8 mouse cellular contexts compared by ENCODE assay signal in genomic region chr11:32299865-32300264, GRCm38 (mm10). TPM values are rescaled to one million over a fixed set of nuclear protein-coding genes. Genes with fewer than 3 reads are reported as not detected.
DNase-seq lines count a peak whose midpoint lies in the region; ATAC-seq and TF ChIP-seq lines count a peak whose summit lies in the region.
"Not testable (repeated sequence)": the region's sequence is repeated elsewhere in the genome, so short reads cannot be mapped to it uniquely, and the experiment has no call there.

Gene Hbq1a (plus strand): TSS chr11:32300069.

- not testable (repeated sequence) for H3K9me3 ChIP-seq in CH12.LX (replicated peaks; ENCODE audit: low read length); forebrain, embryonic 13.5 days (replicated peaks); liver, embryonic 11.5 days (ENCODE audit: control insufficient read depth, low read length)

- in situ Hi-C loops in CH12.LX (cut with MboI; ENCODE audit: low pct_ligation_motif_present, low pct_unique_long_range_greater_than_20kb, low sequenced_read_pairs), result loop anchor here (10.0 to 25.0 kb wide), 2 partner anchors 115 to 313 kb away; no protein-coding TSS in a partner anchor

- TF ChIP-seq POLR2A in CH12.LX (IDR thresholded peaks at IDR 0.05; ENCODE audit: low read depth, low read length), result not testable (repeated sequence)

- H3K9ac ChIP-seq in CH12.LX (ENCODE audit: insufficient read depth, low read depth); forebrain, embryonic 13.5 days; liver, embryonic 11.5 days (ENCODE audit: low read depth, low read length): not testable (repeated sequence)

- not testable (repeated sequence) for H3K36me3 ChIP-seq in CH12.LX (replicated peaks in 1 of 2; ENCODE audit: control insufficient read depth in 1 of 2, insufficient read depth in 1 of 2, low read length in 1 of 2); forebrain, embryonic 13.5 days (ENCODE audit: poor library complexity, severe bottlenecking); liver, embryonic 11.5 days (ENCODE audit: control insufficient read depth, insufficient read depth, low read length)

- ATAC-seq in forebrain, embryonic 13.5 days, result peak; percentile 65
- not testable (repeated sequence) for ATAC-seq in liver, embryonic 11.5 days (replicated peaks; ENCODE audit: low FRiP score)
- peak; percentile 59; the same call in 1 of the 2 replicates for ATAC-seq in monocyte, adult 5-6 weeks (replicated peaks; ENCODE audit: insufficient number of reproducible peaks, low FRiP score, low TSS enrichment, poor library complexity, severe bottlenecking)

- DNase-seq in CH12.LX (ENCODE audit: extremely low read depth), result peak; percentile 40
- DNase-seq in cerebellum, adult 11-12 months, result peak; percentile 39
- DNase-seq in heart, postnatal 14 days, result peak; percentile 57 to 68
- peak; percentile 50 to 81 for DNase-seq in kidney, postnatal 36 days
- DNase-seq in liver, embryonic 11.5 days (ENCODE audit: low spot score), result not testable (repeated sequence)
- DNase-seq in spleen, postnatal 10 days (ENCODE audit: low spot score in 2 of 2), result peak; percentile 75 to 83

- intact Hi-C loops in heart, postnatal 14 days (cut with DNase I), result loop anchor here (5.0 kb wide), 1 partner anchor 118 kb away; no protein-coding TSS in a partner anchor

- TF ChIP-seq CTCF in CH12.LX (conservative IDR thresholded peaks at IDR 0.05 in 1 of 2, IDR thresholded peaks at IDR 0.05 in 1 of 2; ENCODE audit: low read depth in 2 of 2, low read length in 2 of 2), result peak; percentile 71 to 83

- TF ChIP-seq EP300 in CH12.LX (IDR thresholded peaks at IDR 0.05; ENCODE audit: low read length), result not testable (repeated sequence)

- H3K27ac ChIP-seq in CH12.LX (ENCODE audit: insufficient read depth, low read depth); forebrain, embryonic 13.5 days: not testable (repeated sequence)
- H3K27ac ChIP-seq in liver, embryonic 11.5 days (ENCODE audit: low read depth, low read length), result peak within 1 kb of the TSS; percentile 13; the same call in 1 of the 2 replicates

- WGBS in forebrain, embryonic 13.5 days, result 4% methylated on average over 16 of the region's 16 CpGs
- 7% methylated on average over 16 of the region's 16 CpGs for WGBS in liver, embryonic 11.5 days

- dilution Hi-C loops in CH12.LX (cut with MboI; ENCODE audit: extremely low pct_ligation_motif_present, extremely low pct_unique_long_range_greater_than_20kb, low sequenced_read_pairs), result not testable (repeated sequence)

- H3K4me2 ChIP-seq in CH12.LX (ENCODE audit: insufficient read depth, low read depth, poor library complexity, severe bottlenecking), result peak within 1 kb of the TSS; percentile 10; the same call in 1 of the 2 replicates
- peak within 1 kb of the TSS; percentile 52 for H3K4me2 ChIP-seq in forebrain, embryonic 13.5 days
- H3K4me2 ChIP-seq in liver, embryonic 11.5 days, result peak within 1 kb of the TSS; percentile 19

- H3K4me1 ChIP-seq in CH12.LX (ENCODE audit: control insufficient read depth in 1 of 2, insufficient read depth in 2 of 2); forebrain, embryonic 13.5 days; liver, embryonic 11.5 days (replicated peaks; ENCODE audit: control insufficient read depth, insufficient read depth, low read length): not testable (repeated sequence)

- not testable (repeated sequence) for H3K4me3 ChIP-seq in CH12.LX (replicated peaks in 1 of 3; ENCODE audit: low read depth in 2 of 3, low read length in 2 of 3, poor library complexity in 1 of 3); liver, embryonic 11.5 days (ENCODE audit: low read depth, low read length)
- H3K4me3 ChIP-seq in forebrain, embryonic 13.5 days, result 0 out of 2 replicates have a peak within 1 kb of the TSS, but pooled peaks have one; percentile 9

- peaks cover 19% of the 10 kb centered on the region for H3K27me3 ChIP-seq in CH12.LX (replicated peaks)
- peaks cover 12% of the 10 kb centered on the region; the same call in 1 of the 2 replicates for H3K27me3 ChIP-seq in forebrain, embryonic 13.5 days
- not testable (repeated sequence) for H3K27me3 ChIP-seq in liver, embryonic 11.5 days (replicated peaks; ENCODE audit: control insufficient read depth, insufficient read depth, low read length)

- H3K79me2 ChIP-seq in CH12.LX (replicated peaks; ENCODE audit: control insufficient read depth, extremely low read depth, insufficient read depth, poor library complexity, severe bottlenecking), result not testable (repeated sequence)

- peak; percentile 18 for TF ChIP-seq RAD21 in CH12.LX (IDR thresholded peaks at IDR 0.05; ENCODE audit: low read depth, low read length)

TF ChIP-seq in CH12.LX, 34 proteins besides CTCF, POLR2A, EP300 and RAD21:
- TF ChIP-seq TCF12 (IDR thresholded peaks at IDR 0.05; ENCODE audit: low read depth, low read length), result peak; percentile 13; the same call in 1 of the 2 replicates
- TF ChIP-seq SMC3 (IDR thresholded peaks at IDR 0.05; ENCODE audit: low read depth, low read length), result peak; percentile 66

RNA-seq across cellular contexts. Expression of gene Hbq1a, which starts in this region (rescaled TPM):
- total RNA-seq in CH12.LX (2012; rRNA removed) (not detected in 2 replicates), CH12.LX (2014; rRNA removed) (not detected in 2 replicates)
- polyA plus RNA-seq in CH12.LX (2012; ENCODE audit: insufficient read length, low read depth), result not detected in 2 replicates
- 0.65 and 0.86 TPM in 2 replicates for polyA plus RNA-seq in forebrain, embryonic 13.5 days (2015; fragmentation: Nextera tagmentation; extraction: Ambion mirVana)
- total RNA-seq in heart, postnatal 14 days (2021), result 1 to 10 TPM; 1.7 to 2.0 TPM
- 0.47 and 0.92 TPM in 2 replicates for polyA plus RNA-seq in liver, embryonic 11.5 days (2014; fragmentation: Nextera tagmentation; extraction: Ambion mirVana)
- total RNA-seq in monocyte, adult 5-6 weeks (2017), result not detected in 3 replicates

Comparison
In these comparisons a context has a peak if more than half of its experiments do, and no peak if none do; other contexts are left out.
1. Peak in DNase-seq and H3K4me2 ChIP-seq in CH12.LX; RNA of the gene not detected or under 1 TPM.
2. Peak in ATAC-seq, H3K4me3 ChIP-seq and H3K4me2 ChIP-seq in forebrain, embryonic 13.5 days; RNA of the gene not detected or under 1 TPM.
3. Peak in ATAC-seq in monocyte, adult 5-6 weeks; RNA of the gene not detected or under 1 TPM.